Mouse (Mus musculus): ENCODE results near the gene Cnksr2.
A peak's percentile ranks its signal among the peaks of the same experiment; 100 is the strongest.

Gene Cnksr2

GRCm38 (mm10) chrX:158043057-158043843 lies at the start of gene Cnksr2:
Cnksr2 (minus strand) TSS chrX:158043294.
- peak; percentile 74 for DNase-seq

GRCm38 (mm10) chrX:158043844-158044140 lies 698 bp upstream of the Cnksr2 start:
- no peak for DNase-seq

GRCm38 (mm10) chrX:158042255-158043056 lies 638 bp downstream of the Cnksr2 start:
- peak; percentile 65 for DNase-seq

- DNase-seq: peak; percentile 56
Observed at GRCm38 (mm10) chrX:158041703-158042102, 1.4 kb downstream of the Cnksr2 start.

- no peak for DNase-seq
Observed at GRCm38 (mm10) chrX:157951698-157952097, 91.4 kb downstream of the Cnksr2 start.

GRCm38 (mm10) chrX:157949256-157949655 lies 93.8 kb downstream of the Cnksr2 start:
- peak; percentile 43 for DNase-seq

- peak; percentile 65 for DNase-seq
Observed at GRCm38 (mm10) chrX:157945121-157945520, 98.0 kb downstream of the Cnksr2 start.

- DNase-seq: peak; percentile 38
Observed at GRCm38 (mm10) chrX:157936611-157937010, 106.5 kb downstream of the Cnksr2 start.

- DNase-seq: peak; percentile 79
Observed at GRCm38 (mm10) chrX:157920093-157920492, 123.0 kb downstream of the Cnksr2 start.

GRCm38 (mm10) chrX:157829983-157830382 lies 213.1 kb downstream of the Cnksr2 start:
- no peak for DNase-seq

- DNase-seq: no peak
Observed at GRCm38 (mm10) chrX:157818921-157819260, 224.2 kb downstream of the Cnksr2 start.

- peak; percentile 73 for DNase-seq
Observed at GRCm38 (mm10) chrX:157818207-157818920, 224.7 kb downstream of the Cnksr2 start, which contains the start of gene Klhl34. Klhl34 (plus strand) TSS chrX:157818435.

- peak; percentile 69 for DNase-seq
Observed at GRCm38 (mm10) chrX:157817571-157818206, 225.4 kb downstream of the Cnksr2 start.

- no peak for DNase-seq
Observed at GRCm38 (mm10) chrX:157809721-157810120, 233.4 kb downstream of the Cnksr2 start.

GRCm38 (mm10) chrX:157801669-157802068 lies 241.4 kb downstream of the Cnksr2 start:
- DNase-seq: no peak
